Mouse (Mus musculus) v-Abl transformed pro-B cells (cell line): ENCODE measurements around the gene Zcchc7.
"Not testable (repeated sequence)": the region's sequence is repeated elsewhere in the genome, so short reads cannot be mapped to it uniquely, and the experiment has no call there.

Experiments
- in situ Hi-C, 2 experiments: fragments of 400-800 bp; cut with MboI; formaldehyde crosslinking; loops; one replicate each; pipeline ENCODE4 v1.15.1; 2025; ENCODE audit not compliant: unreplicated experiment in 2 of 2

Gene Zcchc7

GRCm38 (mm10) chr4:44944426-44945075, 188.9 kb downstream of the Zcchc7 start:
- in situ Hi-C loops = no loop called here

GRCm38 (mm10) chr4:44946126-44946525, 190.4 kb downstream of the Zcchc7 start:
- in situ Hi-C loops = not testable (repeated sequence)

GRCm38 (mm10) chr4:44947464-44947863, 191.8 kb downstream of the Zcchc7 start:
- in situ Hi-C loops = no loop called here

- in situ Hi-C loops = no loop called here
Observed at GRCm38 (mm10) chr4:44948314-44948713, 192.6 kb downstream of the Zcchc7 start.

GRCm38 (mm10) chr4:44953041-44953440, 197.4 kb downstream of the Zcchc7 start:
- in situ Hi-C loops = no loop called here

GRCm38 (mm10) chr4:44958776-44959175, 203.1 kb downstream of the Zcchc7 start:
- in situ Hi-C loops = no loop called here

- in situ Hi-C loops = no loop called here
Observed at GRCm38 (mm10) chr4:44959220-44959619, 203.5 kb downstream of the Zcchc7 start.

GRCm38 (mm10) chr4:44963156-44963555, 207.5 kb downstream of the Zcchc7 start:
- in situ Hi-C loops = no loop called here

GRCm38 (mm10) chr4:44965175-44965574, 209.5 kb downstream of the Zcchc7 start:
- in situ Hi-C loops = loop anchor here (5.0 kb wide), 3 partner anchors 48 to 258 kb away; partner anchors contain the start of gene Pax5 (in 1 of the 2)

- in situ Hi-C loops = loop anchor here (5.0 kb wide), 3 partner anchors 48 to 258 kb away; partner anchors contain the start of gene Pax5 (in 1 of the 2)
Observed at GRCm38 (mm10) chr4:44965736-44966135, 210.1 kb downstream of the Zcchc7 start.

GRCm38 (mm10) chr4:44967402-44967801, 211.7 kb downstream of the Zcchc7 start:
- in situ Hi-C loops = loop anchor here (5.0 kb wide), 3 partner anchors 50 to 260 kb away; partner anchors contain the start of gene Pax5 (in 1 of the 2)

GRCm38 (mm10) chr4:44970056-44970455, 214.4 kb downstream of the Zcchc7 start:
- in situ Hi-C loops = loop anchor here (5.0 to 10.0 kb wide), 5 partner anchors 42 to 312 kb away; partner anchors contain the start of gene Zbtb5 (in 2 of the 2)

GRCm38 (mm10) chr4:44970612-44971110, 215.0 kb downstream of the Zcchc7 start:
- in situ Hi-C loops = loop anchor here (5.0 to 10.0 kb wide), 5 partner anchors 42 to 312 kb away; partner anchors contain the start of gene Zbtb5 (in 2 of the 2)

GRCm38 (mm10) chr4:44973450-44973849, 217.8 kb downstream of the Zcchc7 start:
- in situ Hi-C loops = loop anchor here (5.0 to 10.0 kb wide), 5 partner anchors 39 to 309 kb away; partner anchors contain the start of gene Zbtb5 (in 2 of the 2)

- in situ Hi-C loops = loop anchor here (5.0 to 10.0 kb wide), 5 partner anchors 38 to 308 kb away; partner anchors contain the start of gene Zbtb5 (in 2 of the 2)
Observed at GRCm38 (mm10) chr4:44973871-44974270, 218.2 kb downstream of the Zcchc7 start.

- in situ Hi-C loops = loop anchor here (5.0 to 10.0 kb wide), 5 partner anchors 38 to 308 kb away; partner anchors contain the start of gene Zbtb5 (in 2 of the 2)
Observed at GRCm38 (mm10) chr4:44974331-44974730, 218.7 kb downstream of the Zcchc7 start.

- in situ Hi-C loops = loop anchor here in 1 of 2 experiments (10.0 kb wide), 1 partner anchor 211 kb away; no protein-coding TSS in a partner anchor
Observed at GRCm38 (mm10) chr4:44976026-44976615, 220.4 kb downstream of the Zcchc7 start.

- in situ Hi-C loops = loop anchor here in 1 of 2 experiments (10.0 kb wide), 1 partner anchor 212 kb away; no protein-coding TSS in a partner anchor
Observed at GRCm38 (mm10) chr4:44976921-44977710, 221.4 kb downstream of the Zcchc7 start.

- in situ Hi-C loops = loop anchor here in 1 of 2 experiments (10.0 kb wide), 1 partner anchor 213 kb away; no protein-coding TSS in a partner anchor
Observed at GRCm38 (mm10) chr4:44978175-44978574, 222.5 kb downstream of the Zcchc7 start.

- in situ Hi-C loops = loop anchor here in 1 of 2 experiments (10.0 kb wide), 1 partner anchor 215 kb away; no protein-coding TSS in a partner anchor
Observed at GRCm38 (mm10) chr4:44979794-44980338, 224.2 kb downstream of the Zcchc7 start.
